Mouse (Mus musculus): Measurements from ENCODE around the gene Cmtm4.

Gene Cmtm4

GRCm38 (mm10) chr8:104395703-104396357 is at the start of gene Cmtm4:
Gene Cmtm4 (minus strand): TSS chr8:104395807.
- DNase-seq (ENCODE audit: low spot score) = peak; percentile 79

- DNase-seq (ENCODE audit: low spot score) = no peak
These were observed 49.6 kb upstream of the Cmtm4 start for GRCm38 (mm10) chr8:104445248-104445647.

GRCm38 (mm10) chr8:104443125-104443679 is 47.6 kb upstream of the Cmtm4 start:
- no peak for DNase-seq (ENCODE audit: low spot score)

- peak; percentile 88 for DNase-seq (ENCODE audit: low spot score)
These were observed 46.9 kb upstream of the Cmtm4 start, which contains the start of gene Dync1li2 for GRCm38 (mm10) chr8:104442299-104443124. Gene Dync1li2 (minus strand): TSS chr8:104443047.

- DNase-seq (ENCODE audit: low spot score) = no peak
These were observed 46.0 kb upstream of the Cmtm4 start for GRCm38 (mm10) chr8:104441613-104442012.

- no peak for DNase-seq (ENCODE audit: low spot score)
These were observed 43.9 kb upstream of the Cmtm4 start for GRCm38 (mm10) chr8:104439461-104439860.

- no peak for DNase-seq (ENCODE audit: low spot score)
These were observed 42.0 kb upstream of the Cmtm4 start for GRCm38 (mm10) chr8:104437494-104438135.

- DNase-seq (ENCODE audit: low spot score) = no peak
These were observed 41.0 kb upstream of the Cmtm4 start for GRCm38 (mm10) chr8:104436591-104436990.

- peak; percentile 84 for DNase-seq (ENCODE audit: low spot score)
These were observed 40.4 kb upstream of the Cmtm4 start for GRCm38 (mm10) chr8:104436038-104436437.

GRCm38 (mm10) chr8:104434826-104435354 is 39.3 kb upstream of the Cmtm4 start:
- DNase-seq (ENCODE audit: low spot score) = no peak

- no peak for DNase-seq (ENCODE audit: low spot score)
These were observed 38.7 kb upstream of the Cmtm4 start for GRCm38 (mm10) chr8:104434275-104434674.

- DNase-seq (ENCODE audit: low spot score) = no peak
These were observed 37.7 kb upstream of the Cmtm4 start for GRCm38 (mm10) chr8:104433191-104433842.

- DNase-seq (ENCODE audit: low spot score) = no peak
These were observed 37.0 kb upstream of the Cmtm4 start for GRCm38 (mm10) chr8:104432656-104433055.

GRCm38 (mm10) chr8:104430230-104430629 is 34.6 kb upstream of the Cmtm4 start:
- DNase-seq (ENCODE audit: low spot score) = no peak

- no peak for DNase-seq (ENCODE audit: low spot score)
These were observed 32.1 kb upstream of the Cmtm4 start for GRCm38 (mm10) chr8:104427703-104428102.

GRCm38 (mm10) chr8:104422313-104422712 is 26.7 kb upstream of the Cmtm4 start:
- DNase-seq (ENCODE audit: low spot score) = no peak

GRCm38 (mm10) chr8:104416022-104416421 is 20.4 kb upstream of the Cmtm4 start:
- DNase-seq (ENCODE audit: low spot score) = no peak

GRCm38 (mm10) chr8:104414204-104414603 is 18.6 kb upstream of the Cmtm4 start:
- DNase-seq (ENCODE audit: low spot score) = no peak

- DNase-seq (ENCODE audit: low spot score) = no peak
These were observed 18.2 kb upstream of the Cmtm4 start for GRCm38 (mm10) chr8:104413770-104414169.

- no peak for DNase-seq (ENCODE audit: low spot score)
These were observed 17.4 kb upstream of the Cmtm4 start for GRCm38 (mm10) chr8:104412805-104413532.

GRCm38 (mm10) chr8:104411972-104412371 is 16.4 kb upstream of the Cmtm4 start:
- no peak for DNase-seq (ENCODE audit: low spot score)
